In genomic region chr16:11665869-11666268, GRCm38 (mm10) we compare ENCODE assay signal across 17 mouse cellular contexts.
DNase-seq lines count a peak whose midpoint lies in the region; ATAC-seq and TF ChIP-seq lines count a peak whose summit lies in the region.
"Had no signal": no experiment of that assay in that cellular context is flagged by ENCODE, and none has a peak within 500 bp of the region (broad histone marks: within the 10 kb centered on the region; RNA-seq: fewer than 3 reads in every experiment).

No protein-coding gene starts in this region.

- no peak for TF ChIP-seq CTCF in lung, adult 2 months (IDR thresholded peaks at IDR 0.05; ENCODE audit: insufficient read depth, low read length)

- H3K36me3 ChIP-seq in kidney, embryonic 15.5 days: no peaks in the 10 kb centered on the region
- H3K36me3 ChIP-seq in intestine, embryonic 15.5 days: no peaks in the 10 kb centered on the region
- H3K36me3 ChIP-seq: hindbrain, embryonic 15.5 days; lung, embryonic 15.5 days; midbrain, embryonic 13.5 days had no signal

- peak; percentile 56 for DNase-seq in kidney, adult 11 months
- peak; percentile 17 to 25 for DNase-seq in lung, adult 18-20 months
- DNase-seq in lung, adult 2 months: no peak
- DNase-seq in adrenal gland, postnatal 14 days: peak; percentile 69
- no peak for DNase-seq in spleen, postnatal 36 days (ENCODE audit: low spot score in 2 of 2)
- DNase-seq: cerebellum, postnatal 14 days had no signal

- ATAC-seq in kidney, embryonic 15.5 days (replicated peaks; ENCODE audit: low FRiP score): no peak
- peak; percentile 89 for ATAC-seq in megakaryocyte, adult 5-6 weeks (ENCODE audit: poor library complexity, severe bottlenecking)
- ATAC-seq in intestine, embryonic 15.5 days: no peak
- ATAC-seq: forebrain, embryonic 16.5 days; midbrain, embryonic 13.5 days had no signal

- no peak overlapping the region for H3K4me3 ChIP-seq in kidney, embryonic 15.5 days (replicated peaks)
- H3K4me3 ChIP-seq in lung, adult 2 months (replicated peaks; ENCODE audit: extremely low read depth, low read depth, low read length): no peak overlapping the region
- no peak overlapping the region for H3K4me3 ChIP-seq in intestine, embryonic 15.5 days (replicated peaks)
- H3K4me3 ChIP-seq: erythroblast, embryonic 14.5 days; hindbrain, embryonic 15.5 days; lung, embryonic 15.5 days; midbrain, embryonic 13.5 days had no signal

- H3K9me3 ChIP-seq in kidney, embryonic 15.5 days (replicated peaks): no peaks in the 10 kb centered on the region
- no peaks in the 10 kb centered on the region for H3K9me3 ChIP-seq in intestine, embryonic 15.5 days
- H3K9me3 ChIP-seq: hindbrain, embryonic 15.5 days; lung, embryonic 15.5 days; midbrain, embryonic 13.5 days had no signal

- H3K4me1 ChIP-seq in kidney, embryonic 15.5 days: no peaks in the 10 kb centered on the region
- H3K4me1 ChIP-seq in lung, adult 2 months (ENCODE audit: control insufficient read depth, insufficient read depth, low read length): no peaks in the 10 kb centered on the region; the same call in 1 of the 2 replicates
- H3K4me1 ChIP-seq in intestine, embryonic 15.5 days (replicated peaks): no peaks in the 10 kb centered on the region
- H3K4me1 ChIP-seq: lung, embryonic 15.5 days had no signal

- no peak overlapping the region for H3K4me2 ChIP-seq in kidney, embryonic 15.5 days
- H3K4me2 ChIP-seq in intestine, embryonic 15.5 days (replicated peaks): no peak overlapping the region
- H3K4me2 ChIP-seq: heart, embryonic 11.5 days; hindbrain, embryonic 15.5 days; lung, embryonic 15.5 days; midbrain, embryonic 13.5 days had no signal

- no peak overlapping the region for H3K27ac ChIP-seq in kidney, embryonic 15.5 days
- no peak overlapping the region for H3K27ac ChIP-seq in intestine, embryonic 15.5 days
- H3K27ac ChIP-seq: hindbrain, embryonic 15.5 days; kidney, postnatal 0 days; lung, embryonic 15.5 days; midbrain, embryonic 13.5 days had no signal

- no peak for TF ChIP-seq POLR2A in lung, adult 2 months (IDR thresholded peaks at IDR 0.05; ENCODE audit: borderline replicate concordance, extremely low read depth, low read depth, low read length)

- no peak overlapping the region for H3K9ac ChIP-seq in kidney, embryonic 15.5 days
- H3K9ac ChIP-seq in intestine, embryonic 15.5 days: no peak overlapping the region
- H3K9ac ChIP-seq: hindbrain, embryonic 15.5 days; lung, embryonic 15.5 days; midbrain, embryonic 13.5 days had no signal

- WGBS in kidney, embryonic 15.5 days: 85% methylated on average over 6 of the region's 6 CpGs
- 69% methylated on average over 6 of the region's 6 CpGs for WGBS in lung, adult 2 months
- 86% methylated on average over 6 of the region's 6 CpGs for WGBS in intestine, embryonic 15.5 days

- no peaks in the 10 kb centered on the region for H3K27me3 ChIP-seq in kidney, embryonic 15.5 days
- no peaks in the 10 kb centered on the region for H3K27me3 ChIP-seq in intestine, embryonic 15.5 days (replicated peaks)
- H3K27me3 ChIP-seq: CH12.LX; hindbrain, embryonic 15.5 days; lung, embryonic 15.5 days; midbrain, embryonic 13.5 days had no signal

Comparison
In these comparisons a context has a peak if more than half of its experiments do, and no peak if none do; other contexts are left out.
1. DNase-seq: peak in kidney, adult 11 months (single experiment), lung, adult 18-20 months (2 of 2) and adrenal gland, postnatal 14 days (single experiment); none in lung, adult 2 months (single experiment) and spleen, postnatal 36 days (0 of 2).